Mouse (Mus musculus): Measurements from ENCODE around the gene Ugt1a1. TPM values are rescaled to one million over a fixed set of nuclear protein-coding genes. Genes with fewer than 3 reads are reported as not detected.
"Not testable (repeated sequence)": the region's sequence is repeated elsewhere in the genome, so short reads cannot be mapped to it uniquely, and the experiment has no call there.

Ugt1a1 gene
- polyA plus RNA-seq, 1 experiment, result 0.47 TPM

- TF ChIP-seq CTCF (IDR thresholded peaks at IDR 0.05; ENCODE audit: borderline replicate concordance, control insufficient read depth, extremely low read depth, insufficient read depth, low read length, poor library complexity), result no peak
- no peak for TF ChIP-seq POLR2A (IDR thresholded peaks at IDR 0.05; ENCODE audit: control insufficient read depth, extremely low read depth, insufficient read depth, low read length, poor library complexity)
- Histone ChIP-seq H3K4me1 (replicated peaks; ENCODE audit: control insufficient read depth, insufficient read depth, low read length) (no peaks in the 10 kb centered on the region), H3K4me3 (ENCODE audit: control insufficient read depth, insufficient read depth, low read length) (no peak overlapping the region), H3K27ac (ENCODE audit: control insufficient read depth, insufficient read depth, low read length) (no peak overlapping the region), H3K27me3 (ENCODE audit: control insufficient read depth, insufficient read depth, low read length) (no peaks in the 10 kb centered on the region), H3K36me3 (ENCODE audit: control insufficient read depth, insufficient read depth, low read length) (no peaks in the 10 kb centered on the region)
- WGBS, result 49% methylated on average over 3 of the region's 3 CpGs
- no peak for DNase-seq
Measured at GRCm38 (mm10) chr1:88217576-88217975, 5.8 kb downstream of the Ugt1a1 start.

- Histone ChIP-seq H3K4me1 (replicated peaks; ENCODE audit: control insufficient read depth, insufficient read depth, low read length) (no peaks in the 10 kb centered on the region), H3K36me3 (ENCODE audit: control insufficient read depth, insufficient read depth, low read length) (no peaks in the 10 kb centered on the region), H3K27me3 (ENCODE audit: control insufficient read depth, insufficient read depth, low read length) (no peaks in the 10 kb centered on the region), H3K27ac (ENCODE audit: control insufficient read depth, insufficient read depth, low read length) (no peak overlapping the region), H3K4me3 (ENCODE audit: control insufficient read depth, insufficient read depth, low read length) (no peak overlapping the region)
- 78% methylated on average over 9 of the region's 9 CpGs for WGBS
- DNase-seq, result no peak
- TF ChIP-seq CTCF (IDR thresholded peaks at IDR 0.05; ENCODE audit: borderline replicate concordance, control insufficient read depth, extremely low read depth, insufficient read depth, low read length, poor library complexity) (no peak), POLR2A (IDR thresholded peaks at IDR 0.05; ENCODE audit: control insufficient read depth, extremely low read depth, insufficient read depth, low read length, poor library complexity) (no peak)
Measured at GRCm38 (mm10) chr1:88218051-88218450, 6.3 kb downstream of the Ugt1a1 start.

GRCm38 (mm10) chr1:88218591-88218990, 6.8 kb downstream of the Ugt1a1 start:
- no peaks in the 10 kb centered on the region for H3K27me3 ChIP-seq (ENCODE audit: control insufficient read depth, insufficient read depth, low read length)
- 54% methylated on average over 4 of the region's 4 CpGs for WGBS
- H3K4me3 ChIP-seq (ENCODE audit: control insufficient read depth, insufficient read depth, low read length), result no peak overlapping the region
- no peaks in the 10 kb centered on the region for H3K4me1 ChIP-seq (replicated peaks; ENCODE audit: control insufficient read depth, insufficient read depth, low read length)
- TF ChIP-seq POLR2A (IDR thresholded peaks at IDR 0.05; ENCODE audit: control insufficient read depth, extremely low read depth, insufficient read depth, low read length, poor library complexity), result no peak
- no peak for TF ChIP-seq CTCF (IDR thresholded peaks at IDR 0.05; ENCODE audit: borderline replicate concordance, control insufficient read depth, extremely low read depth, insufficient read depth, low read length, poor library complexity)
- no peak overlapping the region for H3K27ac ChIP-seq (ENCODE audit: control insufficient read depth, insufficient read depth, low read length)
- no peaks in the 10 kb centered on the region for H3K36me3 ChIP-seq (ENCODE audit: control insufficient read depth, insufficient read depth, low read length)
- no peak for DNase-seq

- no peak for TF ChIP-seq CTCF (IDR thresholded peaks at IDR 0.05; ENCODE audit: borderline replicate concordance, control insufficient read depth, extremely low read depth, insufficient read depth, low read length, poor library complexity)
- no peak for TF ChIP-seq POLR2A (IDR thresholded peaks at IDR 0.05; ENCODE audit: control insufficient read depth, extremely low read depth, insufficient read depth, low read length, poor library complexity)
- H3K27me3 ChIP-seq (ENCODE audit: control insufficient read depth, insufficient read depth, low read length), result no peaks in the 10 kb centered on the region
- no peaks in the 10 kb centered on the region for H3K4me1 ChIP-seq (replicated peaks; ENCODE audit: control insufficient read depth, insufficient read depth, low read length)
- H3K4me3 ChIP-seq (ENCODE audit: control insufficient read depth, insufficient read depth, low read length), result no peak overlapping the region
- H3K36me3 ChIP-seq (ENCODE audit: control insufficient read depth, insufficient read depth, low read length), result no peaks in the 10 kb centered on the region
- no peak overlapping the region for H3K27ac ChIP-seq (ENCODE audit: control insufficient read depth, insufficient read depth, low read length)
- WGBS, result 21% methylated on average over 1 of the region's 1 CpGs
- no peak for DNase-seq
Measured at GRCm38 (mm10) chr1:88219054-88219453, 7.3 kb downstream of the Ugt1a1 start.

GRCm38 (mm10) chr1:88220336-88220735, 8.6 kb downstream of the Ugt1a1 start:
- TF ChIP-seq CTCF (IDR thresholded peaks at IDR 0.05; ENCODE audit: borderline replicate concordance, control insufficient read depth, extremely low read depth, insufficient read depth, low read length, poor library complexity), result no peak
- no peak for TF ChIP-seq POLR2A (IDR thresholded peaks at IDR 0.05; ENCODE audit: control insufficient read depth, extremely low read depth, insufficient read depth, low read length, poor library complexity)
- no peaks in the 10 kb centered on the region for H3K36me3 ChIP-seq (ENCODE audit: control insufficient read depth, insufficient read depth, low read length)
- no peak for DNase-seq
- H3K27ac ChIP-seq (ENCODE audit: control insufficient read depth, insufficient read depth, low read length), result no peak overlapping the region
- H3K4me1 ChIP-seq (replicated peaks; ENCODE audit: control insufficient read depth, insufficient read depth, low read length), result no peaks in the 10 kb centered on the region
- no peak overlapping the region for H3K4me3 ChIP-seq (ENCODE audit: control insufficient read depth, insufficient read depth, low read length)
- no peaks in the 10 kb centered on the region for H3K27me3 ChIP-seq (ENCODE audit: control insufficient read depth, insufficient read depth, low read length)

- Histone ChIP-seq H3K4me1 (replicated peaks; ENCODE audit: control insufficient read depth, insufficient read depth, low read length) (no peaks in the 10 kb centered on the region), H3K27ac (ENCODE audit: control insufficient read depth, insufficient read depth, low read length) (no peak overlapping the region), H3K36me3 (ENCODE audit: control insufficient read depth, insufficient read depth, low read length) (no peaks in the 10 kb centered on the region), H3K4me3 (ENCODE audit: control insufficient read depth, insufficient read depth, low read length) (no peak overlapping the region), H3K27me3 (ENCODE audit: control insufficient read depth, insufficient read depth, low read length) (no peaks in the 10 kb centered on the region)
- DNase-seq, result no peak
- TF ChIP-seq POLR2A (IDR thresholded peaks at IDR 0.05; ENCODE audit: control insufficient read depth, extremely low read depth, insufficient read depth, low read length, poor library complexity), result no peak
- TF ChIP-seq CTCF (IDR thresholded peaks at IDR 0.05; ENCODE audit: borderline replicate concordance, control insufficient read depth, extremely low read depth, insufficient read depth, low read length, poor library complexity), result no peak
- WGBS, result 57% methylated on average over 2 of the region's 2 CpGs
Measured at GRCm38 (mm10) chr1:88222216-88222615, 10.5 kb downstream of the Ugt1a1 start.

GRCm38 (mm10) chr1:88223011-88223515, 11.3 kb downstream of the Ugt1a1 start:
- not testable (repeated sequence) for DNase-seq; H3K27ac ChIP-seq (ENCODE audit: control insufficient read depth, insufficient read depth, low read length); H3K36me3 ChIP-seq (ENCODE audit: control insufficient read depth, insufficient read depth, low read length); H3K4me1 ChIP-seq (replicated peaks; ENCODE audit: control insufficient read depth, insufficient read depth, low read length); H3K4me3 ChIP-seq (ENCODE audit: control insufficient read depth, insufficient read depth, low read length); H3K27me3 ChIP-seq (ENCODE audit: control insufficient read depth, insufficient read depth, low read length)
